9 mouse cellular contexts compared by ENCODE assay signal in genomic region chr7:43796355-43796754, GRCm38 (mm10). TPM values are rescaled to one million over a fixed set of nuclear protein-coding genes. Genes with fewer than 3 reads are reported as not detected.
DNase-seq lines count a peak whose midpoint lies in the region; ATAC-seq and TF ChIP-seq lines count a peak whose summit lies in the region.
"Had no signal": no experiment of that assay in that cellular context is flagged by ENCODE, and none has a peak within 500 bp of the region (broad histone marks: within the 10 kb centered on the region; RNA-seq: fewer than 3 reads in every experiment).

No protein-coding gene starts in this region.

- peak overlapping the region; percentile 47; the same call in 1 of the 2 replicates for H3K9ac ChIP-seq in kidney, postnatal 0 days (ENCODE audit: low read depth, low read length)
- peak overlapping the region; percentile 64 for H3K9ac ChIP-seq in embryonic facial prominence, embryonic 13.5 days
- peak overlapping the region; percentile 45; the same call in 1 of the 2 replicates for H3K9ac ChIP-seq in hindbrain, postnatal 0 days (replicated peaks; ENCODE audit: low read length)
- H3K9ac ChIP-seq in midbrain, embryonic 16.5 days (ENCODE audit: low read depth, low read length), result peak overlapping the region; percentile 67

- H3K27me3 ChIP-seq in kidney, postnatal 0 days (ENCODE audit: insufficient read depth, low read length), result no peaks in the 10 kb centered on the region
- peaks cover 33% of the 10 kb centered on the region for H3K27me3 ChIP-seq in embryonic facial prominence, embryonic 13.5 days
- 0 out of 2 replicates have a peak, but pooled peaks cover 10% of the 10 kb centered on the region for H3K27me3 ChIP-seq in hindbrain, postnatal 0 days (ENCODE audit: insufficient read depth, low read length)
- peaks cover 12% of the 10 kb centered on the region for H3K27me3 ChIP-seq in midbrain, embryonic 16.5 days (ENCODE audit: control insufficient read depth, insufficient read depth, low read depth, low read length)

- WGBS in kidney, postnatal 0 days, result 4% methylated on average over 8 of the region's 8 CpGs
- WGBS in embryonic facial prominence, embryonic 13.5 days, result 8% methylated on average over 8 of the region's 8 CpGs
- WGBS in hindbrain, postnatal 0 days, result 6% methylated on average over 8 of the region's 8 CpGs
- 15% methylated on average over 8 of the region's 8 CpGs for WGBS in midbrain, embryonic 16.5 days

- H3K4me1 ChIP-seq in kidney, postnatal 0 days (replicated peaks; ENCODE audit: insufficient read depth, low read length), result peaks cover 6% of the 10 kb centered on the region
- peaks cover 22% of the 10 kb centered on the region for H3K4me1 ChIP-seq in embryonic facial prominence, embryonic 13.5 days
- peaks cover 9% of the 10 kb centered on the region; the same call in 1 of the 2 replicates for H3K4me1 ChIP-seq in hindbrain, postnatal 0 days (ENCODE audit: insufficient read depth, low read length)
- H3K4me1 ChIP-seq in midbrain, embryonic 16.5 days (ENCODE audit: control insufficient read depth, insufficient read depth, low read length), result peaks cover 9% of the 10 kb centered on the region; the same call in 1 of the 2 replicates

- no peak overlapping the region for H3K27ac ChIP-seq in kidney, postnatal 0 days
- no peak overlapping the region for H3K27ac ChIP-seq in embryonic facial prominence, embryonic 13.5 days
- no peak overlapping the region for H3K27ac ChIP-seq in hindbrain, postnatal 0 days
- H3K27ac ChIP-seq in midbrain, embryonic 16.5 days (ENCODE audit: low read length), result no peak overlapping the region

- peak; percentile 38 for DNase-seq in kidney, postnatal 0 days (ENCODE audit: low spot score)
- no peak for DNase-seq in kidney, adult 8-10 months
- DNase-seq in hindbrain, postnatal 0 days (ENCODE audit: low spot score), result peak; percentile 5
- DNase-seq in adrenal gland, adult 2 months, result no peak
- no peak for DNase-seq in adrenal gland, adult 8-10 months

- no peaks in the 10 kb centered on the region for H3K9me3 ChIP-seq in kidney, postnatal 0 days (replicated peaks; ENCODE audit: low read length)
- H3K9me3 ChIP-seq in embryonic facial prominence, embryonic 13.5 days, result no peaks in the 10 kb centered on the region
- H3K9me3 ChIP-seq in hindbrain, postnatal 0 days (ENCODE audit: low read length), result no peaks in the 10 kb centered on the region
- H3K9me3 ChIP-seq in midbrain, embryonic 16.5 days (replicated peaks; ENCODE audit: control insufficient read depth, low read length, poor library complexity, severe bottlenecking), result no peaks in the 10 kb centered on the region

- ATAC-seq in kidney, postnatal 0 days (replicated peaks; ENCODE audit: low FRiP score, low read depth), result peak; percentile 3; the same call in 1 of the 2 replicates
- no peak for ATAC-seq in embryonic facial prominence, embryonic 13.5 days (ENCODE audit: insufficient number of reproducible peaks, insufficient read depth, low FRiP score, low TSS enrichment, low read depth)
- peak; percentile 48 for ATAC-seq in hindbrain, postnatal 0 days
- ATAC-seq in midbrain, embryonic 16.5 days, result peak; percentile 52; the same call in 1 of the 2 replicates
- ATAC-seq in frontal cortex, adult (ENCODE audit: low TSS enrichment), result no peak
- ATAC-seq: Patski had no signal

- no peak for TF ChIP-seq CTCF in kidney, postnatal 0 days (IDR thresholded peaks at IDR 0.05; ENCODE audit: low read depth)
- TF ChIP-seq CTCF in hindbrain, postnatal 0 days (IDR thresholded peaks at IDR 0.05; ENCODE audit: low read depth), result no peak

- peak overlapping the region; percentile 49 for H3K4me3 ChIP-seq in kidney, postnatal 0 days (replicated peaks; ENCODE audit: low read depth, low read length)
- peak overlapping the region; percentile 52 for H3K4me3 ChIP-seq in embryonic facial prominence, embryonic 13.5 days
- H3K4me3 ChIP-seq in hindbrain, postnatal 0 days (ENCODE audit: low read length), result peak overlapping the region; percentile 44
- peak overlapping the region; percentile 55 for H3K4me3 ChIP-seq in midbrain, embryonic 16.5 days (ENCODE audit: low read depth, low read length)

- no peaks in the 10 kb centered on the region for H3K36me3 ChIP-seq in kidney, postnatal 0 days (ENCODE audit: insufficient read depth, low read length)
- H3K36me3 ChIP-seq in embryonic facial prominence, embryonic 13.5 days, result no peaks in the 10 kb centered on the region
- no peaks in the 10 kb centered on the region for H3K36me3 ChIP-seq in hindbrain, postnatal 0 days (ENCODE audit: insufficient read depth, low read length)
- no peaks in the 10 kb centered on the region for H3K36me3 ChIP-seq in midbrain, embryonic 16.5 days (ENCODE audit: control insufficient read depth, insufficient read depth, low read length)

- H3K4me2 ChIP-seq in kidney, postnatal 0 days (ENCODE audit: low read length), result peak overlapping the region; percentile 93
- H3K4me2 ChIP-seq in embryonic facial prominence, embryonic 13.5 days, result peak overlapping the region; percentile 82
- peak overlapping the region; percentile 73 for H3K4me2 ChIP-seq in hindbrain, postnatal 0 days (ENCODE audit: low read depth, low read length)
- H3K4me2 ChIP-seq in midbrain, embryonic 16.5 days (ENCODE audit: low read length), result peak overlapping the region; percentile 85

RNA-seq across cellular contexts. Expression of gene Klk8, which starts 1.0 kb away (rescaled TPM):
- polyA plus RNA-seq in kidney, postnatal 0 days (2015; fragmentation: Nextera tagmentation; extraction: Ambion mirVana), result 23.1 and 26.8 TPM in 2 replicates
- polyA plus RNA-seq in embryonic facial prominence, embryonic 13.5 days (2015; fragmentation: Nextera tagmentation; extraction: Ambion mirVana), result 23.9 and 25.1 TPM in 2 replicates
- total RNA-seq in hindbrain, postnatal 0 days (2014; rRNA removed), result 9.5 and 11.3 TPM in 2 replicates
- polyA plus RNA-seq in hindbrain, postnatal 0 days (2015; fragmentation: Nextera tagmentation; extraction: Ambion mirVana), result 10.8 and 12.5 TPM in 2 replicates
- polyA plus RNA-seq in midbrain, embryonic 16.5 days (2015; fragmentation: Nextera tagmentation; extraction: Ambion mirVana), result 5.7 and 8.6 TPM in 2 replicates
- total RNA-seq in adrenal gland, adult 2 months (2021), result 1 to 10 TPM; 3.0 to 3.5 TPM
- polyA plus RNA-seq in adrenal gland, adult 2 months (2012; rRNA removed), result 1.4 and 2.3 TPM in 2 replicates
- total RNA-seq in adrenal gland, adult 8-10 months (2022), result 1 to 10 TPM; 1.8 to 3.7 (median 3.2) TPM
- polyA plus RNA-seq: Patski had no signal

RNA-seq across cellular contexts. Expression of gene Klk9, which starts 4.7 kb away (rescaled TPM):
- polyA plus RNA-seq in kidney, postnatal 0 days (2015; fragmentation: Nextera tagmentation; extraction: Ambion mirVana), result 0.08 and 0.18 TPM in 2 replicates
- 0.46 and 0.83 TPM in 2 replicates for polyA plus RNA-seq in embryonic facial prominence, embryonic 13.5 days (2015; fragmentation: Nextera tagmentation; extraction: Ambion mirVana)
- not detected in 2 replicates for total RNA-seq in hindbrain, postnatal 0 days (2014; rRNA removed)
- polyA plus RNA-seq in hindbrain, postnatal 0 days (2015; fragmentation: Nextera tagmentation; extraction: Ambion mirVana), result 0.20 TPM in 1 of 2 replicates, not detected in the other
- 0.13 TPM in 1 of 2 replicates, not detected in the other for polyA plus RNA-seq in midbrain, embryonic 16.5 days (2015; fragmentation: Nextera tagmentation; extraction: Ambion mirVana)
- total RNA-seq in adrenal gland, adult 2 months (2021), result not detected
- not detected in 2 replicates for polyA plus RNA-seq in adrenal gland, adult 2 months (2012; rRNA removed)
- not detected for total RNA-seq in adrenal gland, adult 8-10 months (2022)
- polyA plus RNA-seq: Patski had no signal

RNA-seq across cellular contexts. Expression of gene Klk7, which starts 14.7 kb away (rescaled TPM):
- polyA plus RNA-seq in kidney, postnatal 0 days (2015; fragmentation: Nextera tagmentation; extraction: Ambion mirVana), result 0.14 TPM in 1 of 2 replicates, not detected in the other
- polyA plus RNA-seq in embryonic facial prominence, embryonic 13.5 days (2015; fragmentation: Nextera tagmentation; extraction: Ambion mirVana), result 0.35 TPM in 1 of 2 replicates, not detected in the other
- not detected in 2 replicates for total RNA-seq in hindbrain, postnatal 0 days (2014; rRNA removed)
- polyA plus RNA-seq in hindbrain, postnatal 0 days (2015; fragmentation: Nextera tagmentation; extraction: Ambion mirVana), result 0.09 and 0.19 TPM in 2 replicates
- polyA plus RNA-seq in midbrain, embryonic 16.5 days (2015; fragmentation: Nextera tagmentation; extraction: Ambion mirVana), result not detected in 2 replicates
- not detected for total RNA-seq in adrenal gland, adult 2 months (2021)
- not detected in 2 replicates for polyA plus RNA-seq in adrenal gland, adult 2 months (2012; rRNA removed)
- not detected for total RNA-seq in adrenal gland, adult 8-10 months (2022)
- polyA plus RNA-seq: Patski had no signal

RNA-seq across cellular contexts. Expression of gene Klk10, which starts 15.5 kb away (rescaled TPM):
- polyA plus RNA-seq in kidney, postnatal 0 days (2015; fragmentation: Nextera tagmentation; extraction: Ambion mirVana), result 0.46 and 0.51 TPM in 2 replicates
- 3.0 and 3.6 TPM in 2 replicates for polyA plus RNA-seq in embryonic facial prominence, embryonic 13.5 days (2015; fragmentation: Nextera tagmentation; extraction: Ambion mirVana)
- total RNA-seq in hindbrain, postnatal 0 days (2014; rRNA removed), result 0.25 TPM in 1 of 2 replicates, not detected in the other
- polyA plus RNA-seq in hindbrain, postnatal 0 days (2015; fragmentation: Nextera tagmentation; extraction: Ambion mirVana), result 0.14 and 0.30 TPM in 2 replicates
- polyA plus RNA-seq in midbrain, embryonic 16.5 days (2015; fragmentation: Nextera tagmentation; extraction: Ambion mirVana), result 0.13 and 0.25 TPM in 2 replicates
- under 1 TPM; 0.40 to 0.62 TPM for total RNA-seq in adrenal gland, adult 2 months (2021)
- 1.0 and 1.4 TPM in 2 replicates for polyA plus RNA-seq in adrenal gland, adult 2 months (2012; rRNA removed)
- under 1 TPM; 0.23 to 0.68 (median 0.52) TPM for total RNA-seq in adrenal gland, adult 8-10 months (2022)
- polyA plus RNA-seq: Patski had no signal

RNA-seq across cellular contexts. Expression of gene Klk11, which starts 22.0 kb away (rescaled TPM):
- 0.18 TPM in 1 of 2 replicates, not detected in the other for polyA plus RNA-seq in kidney, postnatal 0 days (2015; fragmentation: Nextera tagmentation; extraction: Ambion mirVana)
- polyA plus RNA-seq in embryonic facial prominence, embryonic 13.5 days (2015; fragmentation: Nextera tagmentation; extraction: Ambion mirVana), result 1.3 and 3.0 TPM in 2 replicates
- not detected in 2 replicates for total RNA-seq in hindbrain, postnatal 0 days (2014; rRNA removed)
- polyA plus RNA-seq in hindbrain, postnatal 0 days (2015; fragmentation: Nextera tagmentation; extraction: Ambion mirVana), result not detected in 2 replicates
- 0.21 TPM in 1 of 2 replicates, not detected in the other for polyA plus RNA-seq in midbrain, embryonic 16.5 days (2015; fragmentation: Nextera tagmentation; extraction: Ambion mirVana)
- total RNA-seq in adrenal gland, adult 2 months (2021), result not detected
- not detected in 2 replicates for polyA plus RNA-seq in adrenal gland, adult 2 months (2012; rRNA removed)
- under 1 TPM in 1 of 4 experiments, not detected in 3; 0.32 TPM for total RNA-seq in adrenal gland, adult 8-10 months (2022)
- polyA plus RNA-seq: Patski had no signal

Comparison
In these comparisons a context has a peak if more than half of its experiments do, and no peak if none do; other contexts are left out.
1. DNase-seq: peak in kidney, postnatal 0 days (single experiment) and hindbrain, postnatal 0 days (single experiment); none in kidney, adult 8-10 months (0 of 2), adrenal gland, adult 2 months (single experiment) and adrenal gland, adult 8-10 months (single experiment).
2. ATAC-seq: peak in kidney, postnatal 0 days (single experiment), hindbrain, postnatal 0 days (single experiment) and midbrain, embryonic 16.5 days (single experiment); none in embryonic facial prominence, embryonic 13.5 days (single experiment) and frontal cortex, adult (single experiment).
3. Peak in every context shown above with its lines, with median percentiles within 50 percentile points of each other: H3K4me2 ChIP-seq, H3K4me3 ChIP-seq and H3K9ac ChIP-seq.